Mouse (Mus musculus) embryonic facial prominence, embryonic 12.5 days (tissue): ENCODE data around the gene Snrnp35. TPM values are rescaled to one million over a fixed set of nuclear protein-coding genes. Genes with fewer than 3 reads are reported as not detected.

Experiments
- ATAC-seq: fragments of 200-750 bp; cut with Nextera tagmentation; 2 replicates; pipeline ENCODE4 v1.8.0; 2017; ENCODE audit not compliant: insufficient number of reproducible peaks, insufficient read depth, low FRiP score, low TSS enrichment
- H3K27ac ChIP-seq: fragments of 300-500 bp; sonication (generic); 2 replicates; pipeline ENCODE4 v1.5.1; 2016; ENCODE audit warnings: mild to moderate bottlenecking
- H3K27me3 ChIP-seq: fragments of 300-500 bp; sonication (generic); 2 replicates; pipeline ENCODE4 v1.6.1; 2016; ENCODE audit warnings: mild to moderate bottlenecking, moderate library complexity
- H3K36me3 ChIP-seq: fragments of 300-500 bp; sonication (generic); 2 replicates; pipeline ENCODE4 v1.6.1; 2016; ENCODE audit warnings: mild to moderate bottlenecking
- H3K4me1 ChIP-seq: fragments of 300-500 bp; sonication (generic); 2 replicates; pipeline ENCODE4 v1.6.1; 2016
- H3K4me2 ChIP-seq: fragments of 300-500 bp; sonication (generic); replicated peaks from 2 replicates; pipeline ENCODE4 v1.6.1; 2016; ENCODE audit warnings: mild to moderate bottlenecking, moderate library complexity
- H3K4me3 ChIP-seq: fragments of 300-500 bp; sonication (generic); 2 replicates; pipeline ENCODE4 v1.5.1; 2016; ENCODE audit warnings: mild to moderate bottlenecking
- H3K9ac ChIP-seq: fragments of 300-500 bp; sonication (generic); 2 replicates; pipeline ENCODE4 v1.6.1; 2016; ENCODE audit warnings: mild to moderate bottlenecking, moderate library complexity
- H3K9me3 ChIP-seq: fragments of 300-500 bp; sonication (generic); 2 replicates; pipeline ENCODE4 v1.6.1; 2016; ENCODE audit warnings: mild to moderate bottlenecking, moderate library complexity
- WGBS: fragments of 180-500 bp; shearing (Covaris S2); methylation state at CpG from one replicate; pipeline ENCODE4 v1.1.7; 2016; 5-methylcytosine and 5-hydroxymethylcytosine counted together
- polyA plus RNA-seq: library from polyadenylated mRNA; unstranded; fragments of >200 nt; fragmentation: Nextera tagmentation; extraction: Ambion mirVana; gene quantifications from 2 replicates; pipeline ENCODE4 v1.2.1, GENCODE M21; 2016

Snrnp35 gene
- polyA plus RNA-seq, 1 experiment from 2014 or later: 27.2 TPM

- WGBS: 85% methylated on average over 1 of the region's 1 CpGs
- ATAC-seq: no peak
- no peak overlapping the region for H3K27ac ChIP-seq
Measured at GRCm38 (mm10) chr5:124467766-124468165, 15.2 kb upstream of the Snrnp35 start.

GRCm38 (mm10) chr5:124468365-124468764 is 14.6 kb upstream of the Snrnp35 start:
- no peak overlapping the region for H3K9ac ChIP-seq
- WGBS: 93% methylated on average over 7 of the region's 7 CpGs

More at GRCm38 (mm10) chr5:124467766-124468165, 15.2 kb upstream of the Snrnp35 start:
- Histone ChIP-seq H3K4me1 (no peaks in the 10 kb centered on the region), H3K4me2 (no peak overlapping the region), H3K36me3 (peaks cover 46% of the 10 kb centered on the region), H3K27me3 (no peaks in the 10 kb centered on the region), H3K9ac (no peak overlapping the region), H3K4me3 (no peak overlapping the region), H3K9me3 (no peaks in the 10 kb centered on the region)

GRCm38 (mm10) chr5:124469486-124469885 is 13.4 kb upstream of the Snrnp35 start:
- no peak overlapping the region for H3K4me2 ChIP-seq
- H3K36me3 ChIP-seq: peaks cover 34% of the 10 kb centered on the region
- ATAC-seq: no peak
- 88% methylated on average over 6 of the region's 6 CpGs for WGBS
- no peak overlapping the region for H3K4me3 ChIP-seq
- H3K27me3 ChIP-seq: no peaks in the 10 kb centered on the region
- H3K27ac ChIP-seq: no peak overlapping the region
- no peaks in the 10 kb centered on the region for H3K4me1 ChIP-seq
- no peaks in the 10 kb centered on the region for H3K9me3 ChIP-seq
- H3K9ac ChIP-seq: no peak overlapping the region

More at GRCm38 (mm10) chr5:124468365-124468764, 14.6 kb upstream of the Snrnp35 start:
- Histone ChIP-seq H3K27ac (no peak overlapping the region), H3K9me3 (no peaks in the 10 kb centered on the region), H3K4me2 (no peak overlapping the region), H3K4me3 (no peak overlapping the region), H3K36me3 (peaks cover 40% of the 10 kb centered on the region), H3K4me1 (no peaks in the 10 kb centered on the region), H3K27me3 (no peaks in the 10 kb centered on the region)
- ATAC-seq: no peak

- Histone ChIP-seq H3K9me3 (no peaks in the 10 kb centered on the region), H3K4me2 (no peak overlapping the region), H3K4me3 (no peak overlapping the region), H3K27me3 (no peaks in the 10 kb centered on the region), H3K36me3 (peaks cover 28% of the 10 kb centered on the region), H3K27ac (no peak overlapping the region), H3K4me1 (peaks cover 2% of the 10 kb centered on the region; the same call in 1 of the 2 replicates), H3K9ac (no peak overlapping the region)
- no peak for ATAC-seq
- 77% methylated on average over 6 of the region's 6 CpGs for WGBS
Measured at GRCm38 (mm10) chr5:124470591-124471171, 12.3 kb upstream of the Snrnp35 start.

- no peak overlapping the region for H3K4me2 ChIP-seq
- H3K4me1 ChIP-seq: peaks cover 12% of the 10 kb centered on the region
- peak overlapping the region; percentile 69; the same call in 1 of the 2 replicates for H3K27ac ChIP-seq
- 74% methylated on average over 1 of the region's 1 CpGs for WGBS
- H3K4me3 ChIP-seq: 0 out of 2 replicates have a peak overlapping the region, but pooled peaks have one; percentile 14
- no peak for ATAC-seq
- H3K9ac ChIP-seq: no peak overlapping the region
- no peaks in the 10 kb centered on the region for H3K27me3 ChIP-seq
- H3K36me3 ChIP-seq: no peaks in the 10 kb centered on the region
- H3K9me3 ChIP-seq: no peaks in the 10 kb centered on the region
Measured at GRCm38 (mm10) chr5:124478873-124479204, 4.1 kb upstream of the Snrnp35 start.

- H3K9ac ChIP-seq: no peak overlapping the region
- H3K27ac ChIP-seq: no peak overlapping the region
- H3K4me3 ChIP-seq: no peak overlapping the region
- no peaks in the 10 kb centered on the region for H3K27me3 ChIP-seq
- no peak overlapping the region for H3K4me2 ChIP-seq
- H3K4me1 ChIP-seq: peaks cover 12% of the 10 kb centered on the region
- ATAC-seq: no peak
- no peaks in the 10 kb centered on the region for H3K9me3 ChIP-seq
- H3K36me3 ChIP-seq: no peaks in the 10 kb centered on the region
- 76% methylated on average over 4 of the region's 4 CpGs for WGBS
Measured at GRCm38 (mm10) chr5:124480119-124480518, 2.8 kb upstream of the Snrnp35 start.

- H3K27ac ChIP-seq: no peak overlapping the region
- ATAC-seq: no peak
- no peaks in the 10 kb centered on the region for H3K9me3 ChIP-seq
- H3K4me2 ChIP-seq: no peak overlapping the region
- H3K27me3 ChIP-seq: no peaks in the 10 kb centered on the region
- H3K4me3 ChIP-seq: no peak overlapping the region
- H3K9ac ChIP-seq: no peak overlapping the region
- WGBS: 89% methylated on average over 4 of the region's 4 CpGs
- peaks cover 3% of the 10 kb centered on the region; the same call in 1 of the 2 replicates for H3K4me1 ChIP-seq
- H3K36me3 ChIP-seq: no peaks in the 10 kb centered on the region
Measured at GRCm38 (mm10) chr5:124481714-124482113, 1.2 kb upstream of the Snrnp35 start.

GRCm38 (mm10) chr5:124482436-124482965 is 433 bp upstream of the Snrnp35 start:
- Histone ChIP-seq H3K4me1 (0 out of 2 replicates have a peak, but pooled peaks cover 3% of the 10 kb centered on the region), H3K4me3 (peak overlapping the region; percentile 47), H3K36me3 (no peaks in the 10 kb centered on the region), H3K27ac (peak overlapping the region; percentile 99), H3K27me3 (no peaks in the 10 kb centered on the region), H3K4me2 (peak overlapping the region; percentile 77), H3K9me3 (no peaks in the 10 kb centered on the region), H3K9ac (peak overlapping the region; percentile 79)
- ATAC-seq: no peak
- 10% methylated on average over 13 of the region's 13 CpGs for WGBS

GRCm38 (mm10) chr5:124483655-124484396 is 892 bp downstream of the Snrnp35 start:
- H3K4me3 ChIP-seq: peak overlapping the region; percentile 47
- no peaks in the 10 kb centered on the region for H3K9me3 ChIP-seq
- H3K36me3 ChIP-seq: no peaks in the 10 kb centered on the region
- 8% methylated on average over 15 of the region's 15 CpGs for WGBS
- peak overlapping the region; percentile 77 for H3K4me2 ChIP-seq
- H3K9ac ChIP-seq: peak overlapping the region; percentile 79
- no peaks in the 10 kb centered on the region for H3K4me1 ChIP-seq
- ATAC-seq: peak; percentile 48
- H3K27ac ChIP-seq: peak overlapping the region; percentile 99
- H3K27me3 ChIP-seq: no peaks in the 10 kb centered on the region

- Histone ChIP-seq H3K36me3 (peaks cover 9% of the 10 kb centered on the region; the same call in 1 of the 2 replicates), H3K27me3 (no peaks in the 10 kb centered on the region), H3K27ac (no peak overlapping the region), H3K4me3 (no peak overlapping the region), H3K4me2 (no peak overlapping the region), H3K9ac (no peak overlapping the region), H3K9me3 (no peaks in the 10 kb centered on the region), H3K4me1 (no peaks in the 10 kb centered on the region)
- ATAC-seq: no peak
- 93% methylated on average over 5 of the region's 5 CpGs for WGBS
Measured at GRCm38 (mm10) chr5:124485654-124486053, 2.7 kb downstream of the Snrnp35 start.

- peaks cover 41% of the 10 kb centered on the region for H3K36me3 ChIP-seq
- WGBS: 89% methylated on average over 3 of the region's 3 CpGs
- H3K4me2 ChIP-seq: no peak overlapping the region
- no peaks in the 10 kb centered on the region for H3K27me3 ChIP-seq
- no peak overlapping the region for H3K27ac ChIP-seq
- H3K9ac ChIP-seq: no peak overlapping the region
- no peaks in the 10 kb centered on the region for H3K9me3 ChIP-seq
- H3K4me1 ChIP-seq: no peaks in the 10 kb centered on the region
- no peak overlapping the region for H3K4me3 ChIP-seq
- ATAC-seq: no peak
Measured at GRCm38 (mm10) chr5:124488885-124489284, 6.0 kb downstream of the Snrnp35 start.

GRCm38 (mm10) chr5:124491732-124492131 is 8.8 kb downstream of the Snrnp35 start:
- 81% methylated on average over 4 of the region's 4 CpGs for WGBS
- no peaks in the 10 kb centered on the region for H3K27me3 ChIP-seq
- ATAC-seq: no peak
- peaks cover 62% of the 10 kb centered on the region for H3K36me3 ChIP-seq
- no peak overlapping the region for H3K27ac ChIP-seq
- H3K4me3 ChIP-seq: no peak overlapping the region
- H3K4me2 ChIP-seq: no peak overlapping the region
- H3K4me1 ChIP-seq: no peaks in the 10 kb centered on the region
- no peak overlapping the region for H3K9ac ChIP-seq
- no peaks in the 10 kb centered on the region for H3K9me3 ChIP-seq
